In genomic region chr10:105774382-105774781, GRCm38 (mm10) we compare ENCODE assay signal across 8 mouse cellular contexts.
DNase-seq lines count a peak whose midpoint lies in the region; ATAC-seq lines count a peak whose summit lies in the region.

No protein-coding gene starts in this region.

- peak; percentile 11 for DNase-seq in WW6 (ENCODE audit: low read depth, low spot score)
- peak; percentile 70 for DNase-seq in cerebellum, adult 8-10 months
- peak; percentile 53 to 76 for DNase-seq in frontal cortex, postnatal 10 days (ENCODE audit: low spot score in 2 of 2)
- peak; percentile 69 to 81 for DNase-seq in left cerebral cortex, adult 18-20 months (ENCODE audit: low spot score in 2 of 2)
- DNase-seq in right cerebral cortex, postnatal 10 days (ENCODE audit: low spot score in 2 of 2): peak; percentile 89

- ATAC-seq in inflammation-experienced regulatory T-cells, adult 6 months: peak; percentile 68
- peak; percentile 84 for ATAC-seq in megakaryocyte, adult 5-6 weeks (ENCODE audit: poor library complexity, severe bottlenecking)
- ATAC-seq in erythroid progenitor cell, adult 5-6 weeks (replicated peaks; ENCODE audit: low FRiP score, poor library complexity, severe bottlenecking): no peak

Comparison
In these comparisons a context has a peak if more than half of its experiments do, and no peak if none do; other contexts are left out.
1. DNase-seq: peak in every context shown above with its lines; median percentile 89 in right cerebral cortex, postnatal 10 days; 75 in left cerebral cortex, adult 18-20 months; 70 in cerebellum, adult 8-10 months; 64 in frontal cortex, postnatal 10 days; 11 in WW6.